Comparison of ENCODE assay signal across 20 mouse cellular contexts in the genomic region with DNA sequence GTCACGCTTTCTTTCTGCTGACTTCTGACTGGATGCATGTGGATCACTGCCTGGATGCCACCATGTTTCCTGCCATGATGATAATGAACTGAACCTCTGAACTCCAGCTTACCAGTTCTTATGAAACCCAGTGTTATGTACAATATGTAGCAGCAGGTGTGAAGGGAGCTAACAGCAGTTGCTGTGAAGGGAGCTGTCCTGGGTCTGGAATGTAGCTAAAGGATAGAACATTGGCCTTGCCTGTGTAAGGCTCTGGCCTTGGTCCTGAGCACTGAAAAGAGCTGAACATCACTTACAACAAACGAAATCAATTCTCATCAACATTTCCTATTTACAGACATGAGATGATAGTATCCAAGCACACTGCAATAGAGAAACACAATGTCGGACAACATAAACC. TPM values are rescaled to one million over a fixed set of nuclear protein-coding genes. Genes with fewer than 3 reads are reported as not detected.
A peak's percentile ranks its signal among the peaks of the same experiment; 100 is the strongest.
DNase-seq lines count a peak whose midpoint lies in the region; ATAC-seq lines count a peak whose summit lies in the region.
"Had no signal": no experiment of that assay in that cellular context is flagged by ENCODE, and none has a peak within 500 bp of the region (broad histone marks: within the 10 kb centered on the region; RNA-seq: fewer than 3 reads in every experiment).

No protein-coding gene starts in this region.

- H3K9ac ChIP-seq in kidney, embryonic 14.5 days (ENCODE audit: low read depth, low read length), result no peak overlapping the region
- H3K9ac ChIP-seq in embryonic facial prominence, embryonic 14.5 days (ENCODE audit: low read depth, low read length), result no peak overlapping the region
- H3K9ac ChIP-seq in liver, embryonic 12.5 days, result no peak overlapping the region
- H3K9ac ChIP-seq: embryonic facial prominence, embryonic 15.5 days; forebrain, embryonic 12.5 days; hindbrain, embryonic 13.5 days had no signal

- H3K36me3 ChIP-seq in kidney, embryonic 14.5 days (ENCODE audit: control insufficient read depth, insufficient read depth, low read length), result no peaks in the 10 kb centered on the region
- H3K36me3 ChIP-seq in embryonic facial prominence, embryonic 14.5 days (ENCODE audit: control insufficient read depth, insufficient read depth, low read length), result no peaks in the 10 kb centered on the region
- no peaks in the 10 kb centered on the region for H3K36me3 ChIP-seq in liver, embryonic 12.5 days
- H3K36me3 ChIP-seq: embryonic facial prominence, embryonic 15.5 days; forebrain, embryonic 12.5 days; hindbrain, embryonic 13.5 days had no signal

- peak; percentile 55 for DNase-seq in kidney, postnatal 10 days
- peak; percentile 59 for DNase-seq in 416B (ENCODE audit: low read depth)
- peak; percentile 73 for DNase-seq in NIH3T3 (ENCODE audit: low read depth)
- peak; percentile 89 for DNase-seq in embryonic facial prominence, embryonic 14.5 days (ENCODE audit: low spot score)
- no peak for DNase-seq in left cerebral cortex, postnatal 10 days (ENCODE audit: extremely low spot score in 1 of 2, low spot score in 2 of 2)
- DNase-seq: adrenal gland, postnatal 10 days; cerebellum, adult 9-10 months; gastrocnemius, adult 2 months; midbrain, embryonic 14.5 days; retina, postnatal 1 day; spleen, adult 18-20 months had no signal

- H3K27ac ChIP-seq in kidney, embryonic 14.5 days (ENCODE audit: low read depth, low read length), result no peak overlapping the region
- no peak overlapping the region for H3K27ac ChIP-seq in embryonic facial prominence, embryonic 14.5 days (replicated peaks; ENCODE audit: low read depth, low read length)
- no peak overlapping the region for H3K27ac ChIP-seq in liver, embryonic 12.5 days
- H3K27ac ChIP-seq: embryonic facial prominence, embryonic 15.5 days; forebrain, embryonic 12.5 days; gastrocnemius, adult 2 months; hindbrain, embryonic 13.5 days; macrophage had no signal

- no peak overlapping the region for H3K4me3 ChIP-seq in kidney, embryonic 14.5 days (ENCODE audit: low read length)
- H3K4me3 ChIP-seq in embryonic facial prominence, embryonic 14.5 days (ENCODE audit: low read depth, low read length), result no peak overlapping the region
- no peak overlapping the region for H3K4me3 ChIP-seq in liver, embryonic 12.5 days
- H3K4me3 ChIP-seq: embryonic facial prominence, embryonic 15.5 days; forebrain, embryonic 12.5 days; gastrocnemius, adult 2 months; hindbrain, embryonic 13.5 days had no signal

- no peaks in the 10 kb centered on the region for H3K9me3 ChIP-seq in kidney, embryonic 14.5 days (ENCODE audit: control insufficient read depth, low read length)
- no peaks in the 10 kb centered on the region for H3K9me3 ChIP-seq in embryonic facial prominence, embryonic 14.5 days (ENCODE audit: control insufficient read depth, low read length)
- H3K9me3 ChIP-seq in liver, embryonic 12.5 days (replicated peaks), result no peaks in the 10 kb centered on the region
- H3K9me3 ChIP-seq: embryonic facial prominence, embryonic 15.5 days; forebrain, embryonic 12.5 days; hindbrain, embryonic 13.5 days had no signal

- intact Hi-C loops in left cerebral cortex, postnatal 10 days (cut with DNase I), result no loop called here

- H3K4me2 ChIP-seq in kidney, embryonic 14.5 days (replicated peaks; ENCODE audit: low read depth, low read length), result no peak overlapping the region
- no peak overlapping the region for H3K4me2 ChIP-seq in embryonic facial prominence, embryonic 14.5 days (ENCODE audit: low read depth, low read length)
- no peak overlapping the region for H3K4me2 ChIP-seq in liver, embryonic 12.5 days
- H3K4me2 ChIP-seq: embryonic facial prominence, embryonic 15.5 days; forebrain, embryonic 12.5 days; hindbrain, embryonic 13.5 days; liver, embryonic 11.5 days had no signal

- ATAC-seq in kidney, embryonic 14.5 days (ENCODE audit: low FRiP score, low TSS enrichment), result no peak
- ATAC-seq in embryonic facial prominence, embryonic 14.5 days (ENCODE audit: low read depth), result no peak
- ATAC-seq in liver, embryonic 12.5 days, result no peak
- ATAC-seq: intestine, embryonic 16.5 days had no signal

- no peaks in the 10 kb centered on the region for H3K4me1 ChIP-seq in kidney, embryonic 14.5 days (ENCODE audit: control insufficient read depth, insufficient read depth, low read length)
- H3K4me1 ChIP-seq in embryonic facial prominence, embryonic 14.5 days (ENCODE audit: control insufficient read depth, insufficient read depth, low read length), result no peaks in the 10 kb centered on the region
- H3K4me1 ChIP-seq in liver, embryonic 12.5 days, result no peaks in the 10 kb centered on the region
- H3K4me1 ChIP-seq: embryonic facial prominence, embryonic 15.5 days; forebrain, embryonic 12.5 days; hindbrain, embryonic 13.5 days had no signal

- no peaks in the 10 kb centered on the region for H3K27me3 ChIP-seq in kidney, embryonic 14.5 days (ENCODE audit: control insufficient read depth, insufficient read depth, low read length)
- no peaks in the 10 kb centered on the region for H3K27me3 ChIP-seq in embryonic facial prominence, embryonic 14.5 days (replicated peaks; ENCODE audit: control insufficient read depth, insufficient read depth, low read length)
- no peaks in the 10 kb centered on the region for H3K27me3 ChIP-seq in liver, embryonic 12.5 days (replicated peaks)
- H3K27me3 ChIP-seq: embryonic facial prominence, embryonic 15.5 days; forebrain, embryonic 12.5 days; hindbrain, embryonic 13.5 days had no signal

- 90% methylated on average over 3 of the region's 3 CpGs for WGBS in kidney, embryonic 14.5 days
- WGBS in embryonic facial prominence, embryonic 14.5 days, result 85% methylated on average over 3 of the region's 3 CpGs
- 62% methylated on average over 3 of the region's 3 CpGs for WGBS in liver, embryonic 12.5 days (ENCODE audit: insufficient replicate concordance)

RNA-seq across cellular contexts. Expression of a gene that starts 7.6 kb away (rescaled TPM):
- polyA plus RNA-seq in kidney, embryonic 14.5 days (2014; fragmentation: Nextera tagmentation; extraction: Ambion mirVana), result 0.17 and 0.79 TPM in 2 replicates
- polyA plus RNA-seq in embryonic facial prominence, embryonic 14.5 days (2014; fragmentation: Nextera tagmentation; extraction: Ambion mirVana), result 0.45 and 1.4 TPM in 2 replicates
- polyA plus RNA-seq in liver, embryonic 12.5 days (2016; fragmentation: Nextera tagmentation; extraction: Ambion mirVana), result 0.89 and 1.1 TPM in 2 replicates
- total RNA-seq in left cerebral cortex, postnatal 10 days (2021), result under 1 TPM in 1 of 2 experiments, not detected in 1; 0.30 TPM
- polyA plus RNA-seq: forebrain, embryonic 12.5 days; midbrain, embryonic 14.5 days had no signal

RNA-seq across cellular contexts. Expression of a gene that starts 18.9 kb away (rescaled TPM):
- 0.43 and 0.80 TPM in 2 replicates for polyA plus RNA-seq in kidney, embryonic 14.5 days (2014; fragmentation: Nextera tagmentation; extraction: Ambion mirVana)
- polyA plus RNA-seq in embryonic facial prominence, embryonic 14.5 days (2014; fragmentation: Nextera tagmentation; extraction: Ambion mirVana), result 0.12 and 0.13 TPM in 2 replicates
- 0.05 and 0.13 TPM in 2 replicates for polyA plus RNA-seq in liver, embryonic 12.5 days (2016; fragmentation: Nextera tagmentation; extraction: Ambion mirVana)
- under 1 TPM; 0.17 to 0.53 TPM for total RNA-seq in left cerebral cortex, postnatal 10 days (2021)
- polyA plus RNA-seq: forebrain, embryonic 12.5 days; midbrain, embryonic 14.5 days had no signal

RNA-seq across cellular contexts. Expression of a gene that starts 40.8 kb away (rescaled TPM):
- not detected in 2 replicates for polyA plus RNA-seq in kidney, embryonic 14.5 days (2014; fragmentation: Nextera tagmentation; extraction: Ambion mirVana)
- polyA plus RNA-seq in embryonic facial prominence, embryonic 14.5 days (2014; fragmentation: Nextera tagmentation; extraction: Ambion mirVana), result not detected in 2 replicates
- polyA plus RNA-seq in liver, embryonic 12.5 days (2016; fragmentation: Nextera tagmentation; extraction: Ambion mirVana), result not detected in 2 replicates
- under 1 TPM; 0.19 to 0.20 TPM for total RNA-seq in left cerebral cortex, postnatal 10 days (2021)
- polyA plus RNA-seq: embryonic facial prominence, embryonic 15.5 days; forebrain, embryonic 12.5 days; hindbrain, embryonic 13.5 days; liver, embryonic 11.5 days; macrophage; midbrain, embryonic 14.5 days had no signal

RNA-seq across cellular contexts. Expression of a gene that starts 57.6 kb away (rescaled TPM):
- 0.40 and 1.5 TPM in 2 replicates for polyA plus RNA-seq in kidney, embryonic 14.5 days (2014; fragmentation: Nextera tagmentation; extraction: Ambion mirVana)
- polyA plus RNA-seq in embryonic facial prominence, embryonic 14.5 days (2014; fragmentation: Nextera tagmentation; extraction: Ambion mirVana), result 0.32 and 0.48 TPM in 2 replicates
- 0.19 and 0.42 TPM in 2 replicates for polyA plus RNA-seq in liver, embryonic 12.5 days (2016; fragmentation: Nextera tagmentation; extraction: Ambion mirVana)
- under 1 TPM in 1 of 2 experiments, not detected in 1; 0.28 TPM for total RNA-seq in left cerebral cortex, postnatal 10 days (2021)
- polyA plus RNA-seq: forebrain, embryonic 12.5 days; large intestine, adult 2 months; macrophage had no signal

Comparison
In these comparisons a context has a peak if more than half of its experiments do, and no peak if none do; other contexts are left out.
1. DNase-seq: peak in kidney, postnatal 10 days (single experiment), 416B (single experiment), NIH3T3 (single experiment) and embryonic facial prominence, embryonic 14.5 days (single experiment); none in left cerebral cortex, postnatal 10 days (0 of 2).